Mouse (Mus musculus): ENCODE data around the gene Ciita. TPM values are rescaled to one million over a fixed set of nuclear protein-coding genes. Genes with fewer than 3 reads are reported as not detected.

Ciita gene
- polyA plus RNA-seq, 1 experiment, result not detected

GRCm38 (mm10) chr16:10567153-10567552, 87.3 kb downstream of the Ciita start:
- no peak overlapping the region for H3K27ac ChIP-seq (ENCODE audit: insufficient read depth, low read length)
- no peak for TF ChIP-seq CTCF (IDR thresholded peaks at IDR 0.05; ENCODE audit: borderline replicate concordance, insufficient read depth, low read length)
- no peak for TF ChIP-seq POLR2A (IDR thresholded peaks at IDR 0.05; ENCODE audit: low read depth, low read length)
- no peaks in the 10 kb centered on the region for H3K4me1 ChIP-seq (ENCODE audit: control insufficient read depth, insufficient read depth, low read length)
- no peak overlapping the region for H3K4me3 ChIP-seq (ENCODE audit: insufficient read depth, low read length)

GRCm38 (mm10) chr16:10569809-10570395, 90.0 kb downstream of the Ciita start:
- H3K4me3 ChIP-seq (ENCODE audit: insufficient read depth, low read length), result no peak overlapping the region
- H3K4me1 ChIP-seq (ENCODE audit: control insufficient read depth, insufficient read depth, low read length), result no peaks in the 10 kb centered on the region
- TF ChIP-seq POLR2A (IDR thresholded peaks at IDR 0.05; ENCODE audit: low read depth, low read length) (no peak), CTCF (IDR thresholded peaks at IDR 0.05; ENCODE audit: borderline replicate concordance, insufficient read depth, low read length) (no peak)
- no peak overlapping the region for H3K27ac ChIP-seq (ENCODE audit: insufficient read depth, low read length)

- no peak for TF ChIP-seq POLR2A (IDR thresholded peaks at IDR 0.05; ENCODE audit: low read depth, low read length)
- Histone ChIP-seq H3K27ac (ENCODE audit: insufficient read depth, low read length) (no peak overlapping the region), H3K4me1 (ENCODE audit: control insufficient read depth, insufficient read depth, low read length) (no peaks in the 10 kb centered on the region), H3K4me3 (ENCODE audit: insufficient read depth, low read length) (no peak overlapping the region)
Observed at GRCm38 (mm10) chr16:10570708-10571107, 90.8 kb downstream of the Ciita start.

- Histone ChIP-seq H3K4me3 (ENCODE audit: insufficient read depth, low read length) (no peak overlapping the region), H3K4me1 (ENCODE audit: control insufficient read depth, insufficient read depth, low read length) (no peaks in the 10 kb centered on the region), H3K27ac (ENCODE audit: insufficient read depth, low read length) (no peak overlapping the region)
- TF ChIP-seq POLR2A (IDR thresholded peaks at IDR 0.05; ENCODE audit: low read depth, low read length) (no peak), CTCF (IDR thresholded peaks at IDR 0.05; ENCODE audit: borderline replicate concordance, insufficient read depth, low read length) (0 out of 2 replicates have a peak, but pooled peaks have one; percentile 13)
Observed at GRCm38 (mm10) chr16:10571820-10572219, 92.0 kb downstream of the Ciita start.

GRCm38 (mm10) chr16:10574936-10575335, 95.1 kb downstream of the Ciita start:
- H3K4me1 ChIP-seq (ENCODE audit: control insufficient read depth, insufficient read depth, low read length), result no peaks in the 10 kb centered on the region
- TF ChIP-seq CTCF (IDR thresholded peaks at IDR 0.05; ENCODE audit: borderline replicate concordance, insufficient read depth, low read length) (no peak), POLR2A (IDR thresholded peaks at IDR 0.05; ENCODE audit: low read depth, low read length) (no peak)
- H3K27ac ChIP-seq (ENCODE audit: insufficient read depth, low read length), result peak overlapping the region; percentile 2; the same call in 1 of the 2 replicates
- no peak overlapping the region for H3K4me3 ChIP-seq (ENCODE audit: insufficient read depth, low read length)

- TF ChIP-seq CTCF (IDR thresholded peaks at IDR 0.05; ENCODE audit: borderline replicate concordance, insufficient read depth, low read length) (no peak), POLR2A (IDR thresholded peaks at IDR 0.05; ENCODE audit: low read depth, low read length) (no peak)
- Histone ChIP-seq H3K4me3 (ENCODE audit: insufficient read depth, low read length) (no peak overlapping the region), H3K4me1 (ENCODE audit: control insufficient read depth, insufficient read depth, low read length) (no peaks in the 10 kb centered on the region), H3K27ac (ENCODE audit: insufficient read depth, low read length) (no peak overlapping the region)
Observed at GRCm38 (mm10) chr16:10575915-10576314, 96.1 kb downstream of the Ciita start.

- Histone ChIP-seq H3K27ac (ENCODE audit: insufficient read depth, low read length) (no peak overlapping the region), H3K4me3 (ENCODE audit: insufficient read depth, low read length) (no peak overlapping the region), H3K4me1 (ENCODE audit: control insufficient read depth, insufficient read depth, low read length) (no peaks in the 10 kb centered on the region)
- TF ChIP-seq POLR2A (IDR thresholded peaks at IDR 0.05; ENCODE audit: low read depth, low read length), result no peak
- TF ChIP-seq CTCF (IDR thresholded peaks at IDR 0.05; ENCODE audit: borderline replicate concordance, insufficient read depth, low read length), result no peak
Observed at GRCm38 (mm10) chr16:10577548-10577947, 97.7 kb downstream of the Ciita start.

Other genes starting within 250 kb of the Ciita start
- 127 TPM in 2 replicates for gene Emp2, start 166.1 kb upstream of the Ciita start, polyA plus RNA-seq (2011; ENCODE audit: insufficient read length, low read depth, missing spikeins)
- not detected in 2 replicates for gene Tekt5, start 84.6 kb upstream of the Ciita start, polyA plus RNA-seq (2011; ENCODE audit: insufficient read length, low read depth, missing spikeins)
- gene Nubp1, start 68.1 kb upstream of the Ciita start, polyA plus RNA-seq (2011; ENCODE audit: insufficient read length, low read depth, missing spikeins), result 19.9 and 24.1 TPM in 2 replicates
- gene Tvp23a, start 32.7 kb upstream of the Ciita start, polyA plus RNA-seq (2011; ENCODE audit: insufficient read length, low read depth, missing spikeins), result 13.2 and 15.0 TPM in 2 replicates
- gene Dexi, start 63.0 kb downstream of the Ciita start, polyA plus RNA-seq (2011; ENCODE audit: insufficient read length, low read depth, missing spikeins), result 13.3 and 17.1 TPM in 2 replicates
- 16.1 and 23.0 TPM in 2 replicates for gene Clec16a, start 65.3 kb downstream of the Ciita start, polyA plus RNA-seq (2011; ENCODE audit: insufficient read length, low read depth, missing spikeins)

All from embryonic fibroblast, embryonic 13.5 days (primary cell).